Mouse (Mus musculus): Measurements from ENCODE around the gene Naxd. TPM values are rescaled to one million over a fixed set of nuclear protein-coding genes. Genes with fewer than 3 reads are reported as not detected.

The Naxd gene
- polyA plus RNA-seq, 1 experiment: 34.7 TPM

GRCm38 (mm10) chr8:11476338-11477177 lies 20.7 kb upstream of the Naxd start:
- H3K27me3 ChIP-seq (ENCODE audit: control insufficient read depth, insufficient read depth, low read length, poor library complexity, severe bottlenecking): peaks cover 7% of the 10 kb centered on the region

GRCm38 (mm10) chr8:11477178-11477553 lies 20.1 kb upstream of the Naxd start:
- TF ChIP-seq EP300 (IDR thresholded peaks at IDR 0.05; ENCODE audit: insufficient read depth, low read depth, low read length): no peak
- no peak for TF ChIP-seq POLR2A (IDR thresholded peaks at IDR 0.05; ENCODE audit: insufficient read depth, low read length)
- no peak for TF ChIP-seq CTCF (IDR thresholded peaks at IDR 0.05; ENCODE audit: low read depth, low read length)
- Histone ChIP-seq H3K27ac (ENCODE audit: insufficient read depth, low read length) (no peak overlapping the region), H3K4me1 (ENCODE audit: control insufficient read depth, insufficient read depth, low read length) (peaks cover 2% of the 10 kb centered on the region), H3K36me3 (ENCODE audit: control insufficient read depth, insufficient read depth, low read length, poor library complexity, severe bottlenecking) (no peaks in the 10 kb centered on the region), H3K9me3 (replicated peaks; ENCODE audit: control insufficient read depth, insufficient read depth, low read length, poor library complexity, severe bottlenecking) (no peaks in the 10 kb centered on the region), H3K27me3 (ENCODE audit: control insufficient read depth, insufficient read depth, low read length, poor library complexity, severe bottlenecking) (peaks cover 7% of the 10 kb centered on the region), H3K4me3 (ENCODE audit: low read depth, low read length) (peak overlapping the region; percentile 18), H3K9ac (ENCODE audit: low read depth, poor library complexity, severe bottlenecking) (no peak overlapping the region)

More at GRCm38 (mm10) chr8:11476338-11477177, 20.7 kb upstream of the Naxd start:
- Histone ChIP-seq H3K4me3 (ENCODE audit: low read depth, low read length) (peak overlapping the region; percentile 18), H3K36me3 (ENCODE audit: control insufficient read depth, insufficient read depth, low read length, poor library complexity, severe bottlenecking) (no peaks in the 10 kb centered on the region), H3K27ac (ENCODE audit: insufficient read depth, low read length) (no peak overlapping the region), H3K4me1 (ENCODE audit: control insufficient read depth, insufficient read depth, low read length) (peaks cover 2% of the 10 kb centered on the region), H3K9ac (ENCODE audit: low read depth, poor library complexity, severe bottlenecking) (no peak overlapping the region), H3K9me3 (replicated peaks; ENCODE audit: control insufficient read depth, insufficient read depth, low read length, poor library complexity, severe bottlenecking) (no peaks in the 10 kb centered on the region)
- TF ChIP-seq CTCF (IDR thresholded peaks at IDR 0.05; ENCODE audit: low read depth, low read length) (no peak), EP300 (IDR thresholded peaks at IDR 0.05; ENCODE audit: insufficient read depth, low read depth, low read length) (no peak), POLR2A (IDR thresholded peaks at IDR 0.05; ENCODE audit: insufficient read depth, low read length) (no peak)

- H3K27ac ChIP-seq (ENCODE audit: insufficient read depth, low read length): no peak within 1 kb of the TSS
- peaks cover 7% of the 10 kb centered on the region for H3K27me3 ChIP-seq (ENCODE audit: control insufficient read depth, insufficient read depth, low read length, poor library complexity, severe bottlenecking)
- no peaks in the 10 kb centered on the region for H3K9me3 ChIP-seq (replicated peaks; ENCODE audit: control insufficient read depth, insufficient read depth, low read length, poor library complexity, severe bottlenecking)
- H3K4me3 ChIP-seq (ENCODE audit: low read depth, low read length): peak within 1 kb of the TSS; percentile 62
- no peaks in the 10 kb centered on the region for H3K36me3 ChIP-seq (ENCODE audit: control insufficient read depth, insufficient read depth, low read length, poor library complexity, severe bottlenecking)
- peak within 1 kb of the TSS; percentile 23 for H3K9ac ChIP-seq (ENCODE audit: low read depth, poor library complexity, severe bottlenecking)
- H3K4me1 ChIP-seq (ENCODE audit: control insufficient read depth, insufficient read depth, low read length): peaks cover 2% of the 10 kb centered on the region
- TF ChIP-seq EP300 (IDR thresholded peaks at IDR 0.05; ENCODE audit: insufficient read depth, low read depth, low read length) (no peak), POLR2A (IDR thresholded peaks at IDR 0.05; ENCODE audit: insufficient read depth, low read length) (no peak), CTCF (IDR thresholded peaks at IDR 0.05; ENCODE audit: low read depth, low read length) (no peak)
Measured at GRCm38 (mm10) chr8:11477811-11478761, 19.2 kb upstream of the Naxd start, which contains the start of gene Rab20. Gene Rab20, minus strand, starts transcription at chr8:11478710.

- Histone ChIP-seq H3K36me3 (ENCODE audit: control insufficient read depth, insufficient read depth, low read length, poor library complexity, severe bottlenecking) (no peaks in the 10 kb centered on the region), H3K4me3 (ENCODE audit: low read depth, low read length) (peak overlapping the region; percentile 44), H3K9me3 (replicated peaks; ENCODE audit: control insufficient read depth, insufficient read depth, low read length, poor library complexity, severe bottlenecking) (no peaks in the 10 kb centered on the region), H3K27me3 (ENCODE audit: control insufficient read depth, insufficient read depth, low read length, poor library complexity, severe bottlenecking) (peaks cover 7% of the 10 kb centered on the region), H3K4me1 (ENCODE audit: control insufficient read depth, insufficient read depth, low read length) (peaks cover 2% of the 10 kb centered on the region), H3K27ac (ENCODE audit: insufficient read depth, low read length) (no peak overlapping the region), H3K9ac (ENCODE audit: low read depth, poor library complexity, severe bottlenecking) (peak overlapping the region; percentile 23)
- no peak for TF ChIP-seq CTCF (IDR thresholded peaks at IDR 0.05; ENCODE audit: low read depth, low read length)
- TF ChIP-seq EP300 (IDR thresholded peaks at IDR 0.05; ENCODE audit: insufficient read depth, low read depth, low read length): no peak
- TF ChIP-seq POLR2A (IDR thresholded peaks at IDR 0.05; ENCODE audit: insufficient read depth, low read length): no peak
Measured at GRCm38 (mm10) chr8:11478807-11479527, 18.3 kb upstream of the Naxd start.

- no peak overlapping the region for H3K4me3 ChIP-seq (ENCODE audit: low read depth, low read length)
- TF ChIP-seq POLR2A (IDR thresholded peaks at IDR 0.05; ENCODE audit: insufficient read depth, low read length) (no peak), EP300 (IDR thresholded peaks at IDR 0.05; ENCODE audit: insufficient read depth, low read depth, low read length) (no peak), CTCF (IDR thresholded peaks at IDR 0.05; ENCODE audit: low read depth, low read length) (no peak)
- no peak overlapping the region for H3K9ac ChIP-seq (ENCODE audit: low read depth, poor library complexity, severe bottlenecking)
- no peaks in the 10 kb centered on the region for H3K36me3 ChIP-seq (ENCODE audit: control insufficient read depth, insufficient read depth, low read length, poor library complexity, severe bottlenecking)
- H3K27ac ChIP-seq (ENCODE audit: insufficient read depth, low read length): no peak overlapping the region
- H3K9me3 ChIP-seq (replicated peaks; ENCODE audit: control insufficient read depth, insufficient read depth, low read length, poor library complexity, severe bottlenecking): no peaks in the 10 kb centered on the region
- H3K4me1 ChIP-seq (ENCODE audit: control insufficient read depth, insufficient read depth, low read length): peaks cover 2% of the 10 kb centered on the region
- H3K27me3 ChIP-seq (ENCODE audit: control insufficient read depth, insufficient read depth, low read length, poor library complexity, severe bottlenecking): peaks cover 7% of the 10 kb centered on the region
Measured at GRCm38 (mm10) chr8:11479591-11479990, 17.7 kb upstream of the Naxd start.

Data from ES-Bruce4 (cell line).